In genomic region chr2:146533118-146533949, GRCm38 (mm10) we compare ENCODE assay signal across 12 mouse cellular contexts. TPM values are rescaled to one million over a fixed set of nuclear protein-coding genes. Genes with fewer than 3 reads are reported as not detected.
DNase-seq lines count a peak whose midpoint lies in the region; ATAC-seq and TF ChIP-seq lines count a peak whose summit lies in the region.
"Had no signal": no experiment of that assay in that cellular context is flagged by ENCODE, and none has a peak within 500 bp of the region (broad histone marks: within the 10 kb centered on the region; RNA-seq: fewer than 3 reads in every experiment).

No protein-coding gene starts in this region.

- H3K9ac ChIP-seq in heart, embryonic 11.5 days (ENCODE audit: low read depth, low read length), result no peak overlapping the region
- no peak overlapping the region for H3K9ac ChIP-seq in heart, embryonic 14.5 days (ENCODE audit: low read length)
- no peak overlapping the region for H3K9ac ChIP-seq in liver, embryonic 14.5 days (replicated peaks)
- H3K9ac ChIP-seq in stomach, embryonic 15.5 days, result no peak overlapping the region
- H3K9ac ChIP-seq: kidney, embryonic 15.5 days; liver, embryonic 15.5 days had no signal

- no peak for ATAC-seq in heart, embryonic 11.5 days (replicated peaks; ENCODE audit: insufficient number of reproducible peaks, low FRiP score, low TSS enrichment)
- peak; percentile 49; the same call in 1 of the 2 replicates for ATAC-seq in heart, embryonic 14.5 days (ENCODE audit: insufficient number of reproducible peaks, insufficient read depth, low FRiP score, low read depth)
- ATAC-seq in liver, embryonic 14.5 days (ENCODE audit: insufficient read depth), result peak; percentile 22; the same call in 1 of the 2 replicates
- ATAC-seq in stomach, embryonic 15.5 days (ENCODE audit: insufficient read depth, low FRiP score, low read depth), result peak; percentile 51; the same call in 1 of the 2 replicates
- ATAC-seq: forebrain, embryonic 14.5 days had no signal

- no peaks in the 10 kb centered on the region for H3K9me3 ChIP-seq in heart, embryonic 11.5 days (replicated peaks; ENCODE audit: control insufficient read depth, low read length)
- no peaks in the 10 kb centered on the region for H3K9me3 ChIP-seq in heart, embryonic 14.5 days (ENCODE audit: control insufficient read depth, low read length)
- H3K9me3 ChIP-seq in liver, embryonic 14.5 days (ENCODE audit: control insufficient read depth, low read length), result no peaks in the 10 kb centered on the region
- H3K9me3 ChIP-seq in stomach, embryonic 15.5 days, result no peaks in the 10 kb centered on the region
- no peaks in the 10 kb centered on the region for H3K9me3 ChIP-seq in limb, embryonic 10.5 days (replicated peaks)
- H3K9me3 ChIP-seq: kidney, embryonic 15.5 days; liver, embryonic 15.5 days had no signal

- intact Hi-C loops in heart, postnatal 36 days (cut with DNase I), result no loop called here
- intact Hi-C loops in left cerebral cortex, postnatal 25 days (cut with DNase I), result no loop called here
- intact Hi-C loops in gastrocnemius, postnatal 14 days (cut with DNase I; ENCODE audit: low total_unique reads), result no loop called here

- no peak for TF ChIP-seq CTCF in liver, embryonic 14.5 days (IDR thresholded peaks at IDR 0.05; ENCODE audit: low read depth)

- DNase-seq in heart, postnatal 36 days, result no peak
- no peak for DNase-seq in liver, embryonic 14.5 days (ENCODE audit: low read depth in 3 of 3, low spot score in 3 of 3)
- DNase-seq in limb, embryonic 10.5 days (ENCODE audit: low spot score), result no peak
- no peak for DNase-seq in left cerebral cortex, postnatal 25 days (ENCODE audit: low spot score in 2 of 2)
- no peak for DNase-seq in gastrocnemius, postnatal 14 days
- DNase-seq: embryo, embryonic 11 days had no signal

- H3K4me3 ChIP-seq in heart, embryonic 11.5 days (ENCODE audit: low read depth, low read length), result no peak overlapping the region
- H3K4me3 ChIP-seq in heart, embryonic 14.5 days (ENCODE audit: control insufficient read depth in 1 of 2, insufficient read depth in 1 of 2, low read depth in 1 of 2, low read length in 2 of 2), result no peak overlapping the region
- no peak overlapping the region for H3K4me3 ChIP-seq in liver, embryonic 14.5 days (ENCODE audit: insufficient read depth in 1 of 2, low read depth in 2 of 2, low read length in 2 of 2)
- no peak overlapping the region for H3K4me3 ChIP-seq in stomach, embryonic 15.5 days (replicated peaks)
- no peak overlapping the region for H3K4me3 ChIP-seq in limb, embryonic 10.5 days
- H3K4me3 ChIP-seq: kidney, embryonic 15.5 days; liver, embryonic 15.5 days had no signal

- H3K36me3 ChIP-seq in heart, embryonic 11.5 days (ENCODE audit: control insufficient read depth, insufficient read depth, low read length), result no peaks in the 10 kb centered on the region
- no peaks in the 10 kb centered on the region for H3K36me3 ChIP-seq in heart, embryonic 14.5 days (ENCODE audit: control insufficient read depth, insufficient read depth, low read length)
- H3K36me3 ChIP-seq in liver, embryonic 14.5 days (replicated peaks; ENCODE audit: control insufficient read depth, insufficient read depth, low read depth), result no peaks in the 10 kb centered on the region
- no peaks in the 10 kb centered on the region for H3K36me3 ChIP-seq in stomach, embryonic 15.5 days
- no peaks in the 10 kb centered on the region for H3K36me3 ChIP-seq in limb, embryonic 10.5 days
- H3K36me3 ChIP-seq: kidney, embryonic 15.5 days; liver, embryonic 15.5 days had no signal

- peak overlapping the region; percentile 35; the same call in 1 of the 2 replicates for H3K27ac ChIP-seq in heart, embryonic 11.5 days (ENCODE audit: low read depth, low read length)
- peak overlapping the region; percentile 6 to 47; a peak in 3 of 4 replicates for H3K27ac ChIP-seq in heart, embryonic 14.5 days (replicated peaks in 1 of 2; ENCODE audit: control insufficient read depth in 1 of 2, insufficient read depth in 1 of 2, low read depth in 2 of 2, low read length in 2 of 2)
- H3K27ac ChIP-seq in liver, embryonic 14.5 days, result no peak overlapping the region
- peak overlapping the region; percentile 51; the same call in 1 of the 2 replicates for H3K27ac ChIP-seq in stomach, embryonic 15.5 days
- H3K27ac ChIP-seq in limb, embryonic 10.5 days, result no peak overlapping the region
- H3K27ac ChIP-seq: kidney, embryonic 15.5 days; liver, embryonic 15.5 days had no signal

- peaks cover 13% of the 10 kb centered on the region for H3K4me1 ChIP-seq in heart, embryonic 11.5 days (ENCODE audit: control insufficient read depth, insufficient read depth, low read length)
- H3K4me1 ChIP-seq in heart, embryonic 14.5 days (ENCODE audit: control insufficient read depth in 2 of 2, insufficient read depth in 2 of 2, low read length in 2 of 2), result peaks cover 3 to 9% of the 10 kb centered on the region in 2 experiments; a peak in 3 of 4 replicates
- peaks cover 6 to 15% of the 10 kb centered on the region in 2 experiments for H3K4me1 ChIP-seq in liver, embryonic 14.5 days (replicated peaks; ENCODE audit: control insufficient read depth in 2 of 2, insufficient read depth in 2 of 2, low read length in 1 of 2)
- H3K4me1 ChIP-seq in stomach, embryonic 15.5 days, result no peaks in the 10 kb centered on the region
- H3K4me1 ChIP-seq in limb, embryonic 10.5 days, result no peaks in the 10 kb centered on the region
- H3K4me1 ChIP-seq: kidney, embryonic 15.5 days had no signal

- no peak overlapping the region for H3K4me2 ChIP-seq in heart, embryonic 11.5 days
- H3K4me2 ChIP-seq in heart, embryonic 14.5 days (ENCODE audit: low read length), result no peak overlapping the region
- H3K4me2 ChIP-seq in liver, embryonic 14.5 days (ENCODE audit: low read depth), result no peak overlapping the region
- H3K4me2 ChIP-seq in stomach, embryonic 15.5 days, result no peak overlapping the region
- H3K4me2 ChIP-seq: kidney, embryonic 15.5 days; liver, embryonic 15.5 days had no signal

- H3K27me3 ChIP-seq in heart, embryonic 11.5 days (ENCODE audit: control insufficient read depth, insufficient read depth, low read length), result no peaks in the 10 kb centered on the region
- H3K27me3 ChIP-seq in heart, embryonic 14.5 days (ENCODE audit: control insufficient read depth, insufficient read depth, low read length), result no peaks in the 10 kb centered on the region
- H3K27me3 ChIP-seq in liver, embryonic 14.5 days (ENCODE audit: control insufficient read depth, insufficient read depth, low read length), result no peaks in the 10 kb centered on the region
- no peaks in the 10 kb centered on the region for H3K27me3 ChIP-seq in stomach, embryonic 15.5 days (replicated peaks)
- no peaks in the 10 kb centered on the region for H3K27me3 ChIP-seq in limb, embryonic 10.5 days (ENCODE audit: low read depth, poor library complexity, severe bottlenecking)
- H3K27me3 ChIP-seq: kidney, embryonic 15.5 days; liver, embryonic 15.5 days had no signal

- WGBS in heart, embryonic 11.5 days (ENCODE audit: insufficient replicate concordance), result 34% methylated on average over 8 of the region's 8 CpGs
- WGBS in heart, embryonic 14.5 days, result 24% methylated on average over 8 of the region's 8 CpGs
- WGBS in liver, embryonic 14.5 days (ENCODE audit: insufficient replicate concordance), result 19% methylated on average over 8 of the region's 8 CpGs
- 60% methylated on average over 8 of the region's 8 CpGs for WGBS in stomach, embryonic 15.5 days
- 74% methylated on average over 8 of the region's 8 CpGs for WGBS in limb, embryonic 10.5 days

- peak; percentile 27; the same call in 1 of the 2 replicates for TF ChIP-seq EP300 in liver, embryonic 14.5 days (IDR thresholded peaks at IDR 0.05; ENCODE audit: low read depth)

RNA-seq across cellular contexts. Expression of gene Ralgapa2, which starts 21.2 kb away (rescaled TPM):
- 10.6 TPM in 2 replicates for polyA plus RNA-seq in heart, embryonic 11.5 days (2014; fragmentation: Nextera tagmentation; extraction: Ambion mirVana)
- 10 to 100 TPM; 39.6 to 45.0 TPM for total RNA-seq in heart, postnatal 36 days (2021)
- polyA plus RNA-seq in heart, embryonic 14.5 days (2014; fragmentation: Nextera tagmentation; extraction: Ambion mirVana), result 11.0 and 13.0 TPM in 2 replicates
- 1.8 and 2.1 TPM in 2 replicates for polyA plus RNA-seq in liver, embryonic 14.5 days (2012; rRNA removed)
- 3.2 and 3.6 TPM in 2 replicates for polyA plus RNA-seq in liver, embryonic 14.5 days (2014; fragmentation: Nextera tagmentation; extraction: Ambion mirVana)
- 8.5 and 9.0 TPM in 2 replicates for polyA plus RNA-seq in stomach, embryonic 15.5 days (2015; fragmentation: Nextera tagmentation; extraction: Ambion mirVana)
- polyA plus RNA-seq in limb, embryonic 10.5 days (2016; fragmentation: Nextera tagmentation; extraction: Ambion mirVana), result 9.0 and 10.5 TPM in 2 replicates
- total RNA-seq in left cerebral cortex, postnatal 25 days (2021), result 10 to 100 TPM; 20.2 to 24.5 TPM
- 1 to 10 TPM; 2.9 to 5.0 TPM for total RNA-seq in gastrocnemius, postnatal 14 days (2021)

Comparison
In these comparisons a context has a peak if more than half of its experiments do, and no peak if none do; other contexts are left out.
1. H3K27ac ChIP-seq: peak in heart, embryonic 11.5 days (single experiment), heart, embryonic 14.5 days (2 of 2) and stomach, embryonic 15.5 days (single experiment); none in liver, embryonic 14.5 days (single experiment) and limb, embryonic 10.5 days (single experiment).